Mouse (Mus musculus): ENCODE measurements around the gene Map3k15.
A peak's percentile ranks its signal among the peaks of the same experiment; 100 is the strongest.

Gene Map3k15

DNA sequence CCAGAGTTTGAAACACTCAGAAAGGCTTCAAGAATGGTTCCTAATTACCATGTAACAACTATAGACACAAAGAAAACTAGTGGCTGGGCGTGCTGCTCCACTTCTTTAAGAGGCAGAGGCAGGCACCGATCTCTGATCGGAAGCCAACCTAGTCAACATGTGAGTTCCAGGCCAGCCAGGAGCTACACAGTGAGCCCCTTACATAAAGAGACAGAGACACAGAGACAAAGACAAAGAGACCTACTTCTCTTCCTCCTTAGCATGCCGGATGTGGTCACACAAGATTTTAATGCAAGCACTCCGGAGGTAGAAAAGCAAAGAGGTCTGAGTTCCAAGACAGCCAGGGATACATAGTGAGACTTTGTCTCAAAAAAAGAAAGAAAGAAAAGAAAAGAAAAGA is 147.9 kb downstream of the Map3k15 start:
- DNase-seq, result no peak

GRCm38 (mm10) chrX:160137177-160137860 is 149.1 kb downstream of the Map3k15 start:
- DNase-seq, result no peak

DNA sequence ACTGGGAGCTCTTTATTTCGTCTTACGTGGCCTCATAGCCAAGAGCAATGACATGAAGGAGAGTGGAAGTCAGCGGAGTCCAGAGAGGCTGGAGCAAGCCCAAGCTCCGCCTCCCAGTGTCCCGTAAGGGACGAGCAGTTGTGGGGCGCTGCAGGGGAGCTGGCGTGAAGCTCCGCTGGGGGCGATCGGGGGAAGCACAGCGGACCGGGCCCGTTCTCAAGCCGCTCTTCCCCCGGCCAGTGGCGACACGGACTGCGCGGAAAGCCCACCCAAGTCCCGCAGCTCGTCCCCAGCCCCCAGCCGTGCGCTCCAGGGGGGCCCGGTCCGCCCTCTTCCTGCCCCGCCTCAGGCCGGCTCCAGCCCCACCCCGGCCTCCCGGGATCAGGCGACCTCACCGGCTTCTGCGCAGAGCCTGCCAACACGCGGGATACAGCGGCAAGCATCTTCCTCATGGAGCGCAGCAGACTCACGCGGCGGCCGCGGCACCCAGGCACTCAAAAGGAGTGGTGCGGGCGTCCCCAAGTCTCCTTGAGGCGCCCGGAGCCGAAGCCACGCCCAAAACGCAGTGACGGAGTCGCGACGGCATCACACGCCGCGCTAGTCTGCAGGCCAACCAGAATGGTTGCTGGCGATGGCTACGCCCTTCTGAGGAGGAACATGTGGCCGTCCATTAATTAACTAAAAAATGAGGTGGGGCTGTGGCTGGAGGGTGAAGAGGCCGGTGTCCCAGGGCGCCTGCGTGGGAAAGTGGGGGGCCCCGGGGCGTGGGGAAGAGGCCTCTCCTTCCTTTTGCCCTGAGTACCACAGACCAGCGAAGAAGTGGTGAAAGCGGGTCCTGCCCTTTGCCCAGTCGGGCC is 149.9 kb downstream of the Map3k15 start, which contains the start of gene Pdha1:
Gene Pdha1 (minus strand): TSS at position 553 of the 857 bp plus-strand sequence.
- peak; percentile 88 for DNase-seq

DNA sequence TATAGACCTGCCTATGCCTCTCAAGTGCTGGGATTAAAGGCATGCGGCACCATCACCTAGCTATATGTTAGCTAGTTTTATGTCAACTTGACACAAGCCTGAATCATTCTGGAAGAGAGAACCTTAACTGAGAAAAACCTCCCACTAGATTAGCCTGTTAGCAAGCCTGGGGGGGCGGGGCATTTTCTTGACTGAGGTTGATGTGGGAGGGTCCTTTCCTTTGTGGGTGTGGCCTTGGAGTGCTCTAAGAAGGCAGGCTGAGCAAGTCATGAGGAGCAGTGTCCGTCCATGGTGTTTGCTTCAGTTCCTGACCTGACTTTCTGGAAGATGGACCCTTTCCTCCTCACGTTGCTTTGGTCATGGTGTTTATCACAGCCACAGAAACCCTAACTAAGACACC is 158.6 kb downstream of the Map3k15 start:
- DNase-seq, result no peak

DNA sequence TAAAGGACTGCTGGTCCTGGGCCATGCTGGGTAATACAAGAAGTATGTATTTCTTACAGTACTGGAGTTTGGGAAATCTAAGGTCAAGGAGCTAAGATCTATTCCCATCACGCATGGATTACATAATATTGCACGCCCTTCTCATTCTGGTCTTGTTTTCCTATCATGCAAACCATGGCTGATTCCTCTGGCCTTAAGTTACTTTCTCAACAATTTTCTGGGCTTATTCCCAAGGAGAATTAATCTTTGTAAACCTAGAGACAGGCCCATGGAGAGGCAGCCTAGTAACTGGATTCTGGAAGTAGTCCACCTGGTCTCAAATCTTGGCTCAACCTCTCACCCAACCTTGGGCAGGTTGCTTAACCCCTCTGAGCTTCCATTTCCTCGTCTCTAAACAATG is 159.2 kb downstream of the Map3k15 start:
- no peak for DNase-seq

- DNase-seq, result no peak
These were observed 160.6 kb downstream of the Map3k15 start for GRCm38 (mm10) chrX:160148859-160149258.

- no peak for DNase-seq
These were observed 165.0 kb downstream of the Map3k15 start for GRCm38 (mm10) chrX:160153147-160153815.

DNA sequence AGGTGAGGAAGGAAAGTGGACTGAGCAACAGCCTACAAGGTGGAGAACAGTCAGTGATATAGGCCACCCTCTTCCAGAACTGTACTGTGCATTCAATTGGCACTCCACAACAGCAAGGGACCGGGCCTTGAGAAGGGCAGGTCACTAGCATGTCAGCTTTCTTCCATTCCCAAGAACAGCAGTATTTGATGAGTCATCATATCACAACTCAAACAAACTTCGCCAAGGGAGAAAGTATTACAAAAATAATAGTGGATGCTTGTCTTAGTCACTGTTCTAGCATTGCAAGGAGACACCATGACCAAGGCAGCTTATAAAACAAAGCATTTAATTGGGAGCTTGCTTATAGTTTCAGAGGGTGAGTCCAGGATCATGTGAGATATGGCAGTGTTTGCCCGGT is 176.0 kb downstream of the Map3k15 start:
- no peak for DNase-seq

GRCm38 (mm10) chrX:160166246-160166985 is 178.2 kb downstream of the Map3k15 start:
- DNase-seq, result no peak

DNA sequence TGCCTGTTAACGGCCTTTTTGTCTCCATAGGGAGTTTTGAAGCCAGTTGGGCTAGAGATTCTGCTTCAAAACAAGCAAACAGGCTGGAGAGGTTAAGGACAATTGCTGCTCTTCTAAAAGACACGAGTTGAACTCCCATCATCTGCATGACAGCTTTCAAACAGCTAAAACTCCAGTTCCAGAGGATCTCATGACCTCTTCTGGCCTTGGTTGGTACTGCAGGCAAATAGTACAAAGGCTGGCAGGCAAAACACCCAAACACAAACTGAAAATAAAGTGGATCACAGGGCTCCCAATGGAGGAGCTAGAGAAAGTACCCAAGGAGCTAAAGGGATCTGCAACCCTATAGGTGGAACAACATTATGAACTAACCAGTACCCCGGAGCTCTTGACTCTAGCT is 181.9 kb downstream of the Map3k15 start:
- peak; percentile 11 for DNase-seq

Data from layer of hippocampus, adult 9-11 months (tissue).